Mouse (Mus musculus) heart, embryonic 13.5 days (tissue): Measurements from ENCODE around the gene Syne4. TPM values are rescaled to one million over a fixed set of nuclear protein-coding genes. Genes with fewer than 3 reads are reported as not detected.

Experiments used
- ATAC-seq: fragments of 200-750 bp; cut with Nextera tagmentation; 2 replicates; pipeline ENCODE4 v1.8.0; 2017; ENCODE audit warnings: moderate TSS enrichment; ENCODE audit not compliant: insufficient number of reproducible peaks, low FRiP score, low TSS enrichment; ENCODE audit errors: extremely low read depth
- H3K27ac ChIP-seq: fragments of 300-500 bp; sonication (generic); replicated peaks from 2 replicates; pipeline ENCODE4 v1.5.1; 2015; ENCODE audit warnings: moderate library complexity, mild to moderate bottlenecking, inconsistent platforms
- H3K27me3 ChIP-seq: fragments of 300-500 bp; sonication (generic); replicated peaks from 2 replicates; pipeline ENCODE4 v1.6.1; 2015; ENCODE audit warnings: mild to moderate bottlenecking, inconsistent platforms
- H3K36me3 ChIP-seq: fragments of 300-500 bp; sonication (generic); 2 replicates; pipeline ENCODE4 v1.6.1; 2015; ENCODE audit warnings: mild to moderate bottlenecking, inconsistent platforms
- H3K4me1 ChIP-seq: fragments of 300-500 bp; sonication (generic); 2 replicates; pipeline ENCODE4 v1.6.1; 2015; ENCODE audit warnings: inconsistent platforms
- H3K4me2 ChIP-seq: fragments of 300-500 bp; sonication (generic); 2 replicates; pipeline ENCODE4 v1.6.1; 2015; ENCODE audit warnings: inconsistent platforms, mild to moderate bottlenecking, moderate library complexity
- H3K4me3 ChIP-seq: fragments of 300-500 bp; sonication (generic); 2 replicates; pipeline ENCODE4 v1.5.1; 2015; ENCODE audit warnings: moderate library complexity, mild to moderate bottlenecking, inconsistent platforms
- H3K9ac ChIP-seq: fragments of 300-500 bp; sonication (generic); 2 replicates; pipeline ENCODE4 v1.6.1; 2015; ENCODE audit warnings: inconsistent platforms, mild to moderate bottlenecking, moderate library complexity
- H3K9me3 ChIP-seq: fragments of 300-500 bp; sonication (generic); 2 replicates; pipeline ENCODE4 v1.6.1; 2016; ENCODE audit warnings: inconsistent platforms
- WGBS: fragments of 180-500 bp; shearing (Covaris S2); methylation state at CpG from one replicate; pipeline ENCODE4 v1.1.7; 2015; ENCODE audit warnings: mixed read lengths; 5-methylcytosine and 5-hydroxymethylcytosine counted together
- polyA plus RNA-seq: library from polyadenylated mRNA; unstranded; fragments of >200 nt; fragmentation: Nextera tagmentation; extraction: Ambion mirVana; gene quantifications from 2 replicates; pipeline ENCODE4 v1.2.1, GENCODE M21; 2015

Syne4 gene
- polyA plus RNA-seq, 1 experiment from 2014 or later: 18.3 TPM

GRCm38 (mm10) chr7:30332622-30333259 lies 18.1 kb downstream of the Syne4 start:
- 50% methylated on average over 18 of the region's 18 CpGs for WGBS
- H3K36me3 ChIP-seq: no peaks in the 10 kb centered on the region
- no peaks in the 10 kb centered on the region for H3K9me3 ChIP-seq
- peaks cover 43% of the 10 kb centered on the region for H3K4me1 ChIP-seq
- H3K4me2 ChIP-seq: peak overlapping the region; percentile 46
- H3K27ac ChIP-seq: peak overlapping the region; percentile 84
- peak overlapping the region; percentile 5; the same call in 1 of the 2 replicates for H3K9ac ChIP-seq
- ATAC-seq: no peak
- peaks cover 20% of the 10 kb centered on the region for H3K27me3 ChIP-seq
- no peak overlapping the region for H3K4me3 ChIP-seq

- ATAC-seq: peak; percentile 69
- Histone ChIP-seq H3K36me3 (no peaks in the 10 kb centered on the region), H3K9me3 (no peaks in the 10 kb centered on the region), H3K27me3 (peaks cover 26% of the 10 kb centered on the region), H3K9ac (peak overlapping the region; percentile 33; the same call in 1 of the 2 replicates), H3K4me3 (no peak overlapping the region), H3K4me1 (peaks cover 37% of the 10 kb centered on the region), H3K27ac (peak overlapping the region; percentile 84), H3K4me2 (peak overlapping the region; percentile 46)
- WGBS: 5% methylated on average over 4 of the region's 4 CpGs
These were observed 18.8 kb downstream of the Syne4 start for GRCm38 (mm10) chr7:30333436-30333835.

- Histone ChIP-seq H3K9ac (peak overlapping the region; percentile 2; the same call in 1 of the 2 replicates), H3K27ac (no peak overlapping the region), H3K27me3 (peaks cover 37% of the 10 kb centered on the region), H3K36me3 (no peaks in the 10 kb centered on the region), H3K4me1 (peaks cover 32% of the 10 kb centered on the region), H3K4me2 (no peak overlapping the region), H3K4me3 (no peak overlapping the region), H3K9me3 (no peaks in the 10 kb centered on the region)
- 60% methylated on average over 5 of the region's 5 CpGs for WGBS
- ATAC-seq: no peak
These were observed 20.0 kb downstream of the Syne4 start for GRCm38 (mm10) chr7:30334563-30334962.

GRCm38 (mm10) chr7:30335688-30336087 lies 21.1 kb downstream of the Syne4 start:
- peaks cover 44% of the 10 kb centered on the region for H3K27me3 ChIP-seq
- no peak overlapping the region for H3K4me3 ChIP-seq
- H3K27ac ChIP-seq: no peak overlapping the region
- 78% methylated on average over 6 of the region's 6 CpGs for WGBS
- no peaks in the 10 kb centered on the region for H3K9me3 ChIP-seq
- H3K36me3 ChIP-seq: no peaks in the 10 kb centered on the region
- H3K9ac ChIP-seq: no peak overlapping the region
- no peak overlapping the region for H3K4me2 ChIP-seq
- peaks cover 32% of the 10 kb centered on the region for H3K4me1 ChIP-seq
- no peak for ATAC-seq

GRCm38 (mm10) chr7:30336384-30336783 lies 21.8 kb downstream of the Syne4 start:
- H3K27me3 ChIP-seq: peaks cover 51% of the 10 kb centered on the region
- H3K4me3 ChIP-seq: no peak overlapping the region
- H3K9ac ChIP-seq: no peak overlapping the region
- peaks cover 32% of the 10 kb centered on the region for H3K4me1 ChIP-seq
- WGBS: 4% methylated on average over 9 of the region's 9 CpGs
- no peaks in the 10 kb centered on the region for H3K36me3 ChIP-seq
- peak overlapping the region; percentile 24; the same call in 1 of the 2 replicates for H3K4me2 ChIP-seq
- H3K9me3 ChIP-seq: no peaks in the 10 kb centered on the region
- H3K27ac ChIP-seq: no peak overlapping the region
- ATAC-seq: no peak

- Histone ChIP-seq H3K4me2 (no peak overlapping the region), H3K36me3 (no peaks in the 10 kb centered on the region), H3K27me3 (peaks cover 72% of the 10 kb centered on the region), H3K27ac (no peak overlapping the region), H3K4me3 (no peak overlapping the region), H3K4me1 (peaks cover 1% of the 10 kb centered on the region), H3K9me3 (no peaks in the 10 kb centered on the region), H3K9ac (no peak overlapping the region)
- no peak for ATAC-seq
- 65% methylated on average over 5 of the region's 5 CpGs for WGBS
These were observed 25.0 kb downstream of the Syne4 start for GRCm38 (mm10) chr7:30339432-30340109.

GRCm38 (mm10) chr7:30346635-30347379 lies 32.2 kb downstream of the Syne4 start:
- Histone ChIP-seq H3K27me3 (peaks cover 81% of the 10 kb centered on the region), H3K4me1 (no peaks in the 10 kb centered on the region), H3K4me3 (no peak overlapping the region), H3K36me3 (no peaks in the 10 kb centered on the region), H3K9me3 (no peaks in the 10 kb centered on the region), H3K27ac (no peak overlapping the region), H3K4me2 (no peak overlapping the region), H3K9ac (no peak overlapping the region)
- ATAC-seq: no peak
- 22% methylated on average over 21 of the region's 21 CpGs for WGBS

- Histone ChIP-seq H3K9me3 (no peaks in the 10 kb centered on the region), H3K4me3 (no peak overlapping the region), H3K4me1 (no peaks in the 10 kb centered on the region), H3K27me3 (peaks cover 81% of the 10 kb centered on the region), H3K4me2 (no peak overlapping the region), H3K9ac (no peak overlapping the region), H3K27ac (no peak overlapping the region), H3K36me3 (no peaks in the 10 kb centered on the region)
- ATAC-seq: no peak
- 2% methylated on average over 30 of the region's 30 CpGs for WGBS
These were observed 33.2 kb downstream of the Syne4 start for GRCm38 (mm10) chr7:30347828-30348227.

- peaks cover 53% of the 10 kb centered on the region for H3K27me3 ChIP-seq
- no peak overlapping the region for H3K9ac ChIP-seq
- WGBS: 26% methylated on average over 6 of the region's 6 CpGs
- no peak overlapping the region for H3K4me3 ChIP-seq
- no peaks in the 10 kb centered on the region for H3K4me1 ChIP-seq
- ATAC-seq: no peak
- no peaks in the 10 kb centered on the region for H3K9me3 ChIP-seq
- peaks cover 5% of the 10 kb centered on the region for H3K36me3 ChIP-seq
- H3K4me2 ChIP-seq: no peak overlapping the region
- no peak overlapping the region for H3K27ac ChIP-seq
These were observed 38.7 kb downstream of the Syne4 start for GRCm38 (mm10) chr7:30353279-30353822.

GRCm38 (mm10) chr7:30354059-30354458 lies 39.5 kb downstream of the Syne4 start:
- no peak for ATAC-seq
- H3K9ac ChIP-seq: no peak overlapping the region
- no peaks in the 10 kb centered on the region for H3K9me3 ChIP-seq
- WGBS: 59% methylated on average over 4 of the region's 4 CpGs
- peaks cover 46% of the 10 kb centered on the region for H3K27me3 ChIP-seq
- no peak overlapping the region for H3K27ac ChIP-seq
- H3K4me2 ChIP-seq: no peak overlapping the region
- no peaks in the 10 kb centered on the region for H3K4me1 ChIP-seq
- no peak overlapping the region for H3K4me3 ChIP-seq
- peaks cover 5% of the 10 kb centered on the region for H3K36me3 ChIP-seq
